Mouse (Mus musculus) large intestine, adult 2 months (tissue): ENCODE results near the gene Rab11b. TPM values are rescaled to one million over a fixed set of nuclear protein-coding genes. Genes with fewer than 3 reads are reported as not detected.

Experiments used
- DNase-seq: peaks from one replicate; pipeline ENCODE4 v3.0.0-alpha.2; 2012; ENCODE audit warnings: low read depth, low spot score
- WGBS: fragments of 180-500 bp; shearing (Covaris S2); methylation state at CpG from one replicate; pipeline ENCODE4 v1.1.7; 2018; 5-methylcytosine and 5-hydroxymethylcytosine counted together
- polyA plus RNA-seq: library from polyadenylated mRNA; depleted of rRNA; stranded (reverse); fragments of >200 nt; gene quantifications from 2 replicates; pipeline ENCODE4 v1.2.3, GENCODE M21; 2012; rRNA removed

Gene Rab11b
- polyA plus RNA-seq, 1 experiment: 268 TPM

DNA sequence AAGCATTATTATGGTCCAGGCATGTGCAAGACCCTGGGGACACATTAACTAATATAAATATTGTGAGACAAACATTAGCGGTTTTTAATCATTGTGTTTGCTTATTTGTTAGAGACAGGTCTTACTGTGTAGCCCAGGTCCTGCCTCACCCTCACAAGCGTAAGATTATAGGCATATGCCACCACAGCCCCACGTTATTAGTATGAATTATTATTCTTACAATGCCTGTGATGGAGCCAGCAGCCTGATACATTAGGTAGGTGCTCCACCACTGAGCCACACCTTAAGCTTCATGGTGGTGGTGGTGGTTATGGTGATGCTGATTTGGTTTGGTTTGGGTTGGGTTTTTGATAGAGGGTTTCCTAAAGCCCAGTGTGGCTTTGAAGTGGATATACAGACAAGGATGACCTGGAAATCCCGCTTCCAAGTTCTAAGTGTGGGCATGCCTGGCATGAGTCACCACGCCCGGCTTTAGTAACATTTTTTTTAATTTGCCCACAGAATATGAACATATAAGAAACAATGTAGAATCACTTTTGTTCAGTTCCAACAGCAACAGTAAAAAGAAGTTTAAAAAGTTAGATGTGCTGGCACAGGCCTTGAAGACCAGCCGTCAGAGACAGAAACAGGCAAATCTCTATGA, 40.5 kb downstream of the Rab11b start:
- no peak for DNase-seq
- 92% methylated on average over 7 of the region's 7 CpGs for WGBS

DNA sequence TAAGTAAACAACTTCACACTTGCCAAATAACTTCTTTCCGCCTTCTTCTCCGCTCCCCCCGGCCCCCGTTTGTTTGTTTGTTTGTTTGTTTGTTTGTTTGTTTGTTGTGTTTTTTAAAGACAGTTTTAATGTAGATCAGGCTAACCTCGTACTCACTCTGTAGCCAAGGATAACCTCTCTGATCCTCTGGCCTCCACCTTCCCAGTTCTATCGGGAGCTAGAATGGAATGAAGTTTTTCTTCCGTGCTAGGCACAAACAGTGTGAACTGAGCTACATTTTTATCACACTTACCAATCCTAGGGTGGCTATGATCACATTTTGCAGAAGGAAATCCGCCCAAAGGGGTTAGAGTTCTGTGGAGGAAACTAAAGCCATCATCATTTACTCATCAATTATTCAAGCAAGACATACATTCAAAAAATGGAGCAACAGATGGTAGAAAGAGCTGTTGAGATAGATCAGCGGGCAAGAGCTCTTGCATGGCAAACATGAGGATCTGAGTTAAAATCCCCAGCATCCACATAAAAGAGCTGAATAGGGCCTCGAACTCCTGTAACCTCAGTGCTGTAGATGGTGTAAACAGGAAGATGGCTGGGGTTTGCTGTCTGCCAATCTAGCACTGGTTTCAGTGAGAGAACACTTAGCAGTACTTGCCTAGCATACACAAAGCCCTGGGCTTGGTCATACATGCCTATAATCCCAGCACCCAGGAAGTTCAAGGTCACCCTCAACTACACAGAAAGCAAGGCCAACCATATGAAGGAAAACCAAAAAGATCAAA, 41.2 kb downstream of the Rab11b start:
- no peak for DNase-seq
- 45% methylated on average over 10 of the region's 10 CpGs for WGBS

DNA sequence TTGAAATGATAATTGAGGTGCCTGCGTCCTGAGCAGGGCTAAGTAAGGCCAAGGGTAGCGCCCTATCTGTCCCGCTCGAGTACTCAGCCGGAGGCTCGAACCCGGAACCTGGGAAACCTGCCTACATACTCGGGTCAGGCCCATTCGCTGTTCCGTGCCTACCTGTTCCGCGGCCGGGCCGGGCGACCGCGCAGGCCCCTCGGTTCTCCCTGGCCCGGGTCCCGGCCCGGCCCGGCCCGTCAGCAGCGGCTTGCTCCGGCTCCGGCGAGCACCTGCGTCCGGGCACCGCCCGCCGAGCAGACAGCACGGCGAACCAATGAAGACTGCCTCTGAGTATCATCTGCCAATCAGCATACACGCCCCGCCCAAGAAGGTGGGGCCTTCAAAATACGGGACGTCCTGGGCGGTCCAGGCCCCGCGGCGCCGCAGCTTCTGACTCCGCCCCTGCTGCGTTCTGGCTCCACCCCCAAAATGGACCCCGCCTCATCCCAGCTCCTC, 41.9 kb downstream of the Rab11b start, which contains the start of gene March2:
Gene March2 (minus strand): TSS at position 287 of the 498 bp plus-strand sequence.
- under 1% methylated on average over 46 of the region's 46 CpGs for WGBS
- peak; percentile 94 for DNase-seq

DNA sequence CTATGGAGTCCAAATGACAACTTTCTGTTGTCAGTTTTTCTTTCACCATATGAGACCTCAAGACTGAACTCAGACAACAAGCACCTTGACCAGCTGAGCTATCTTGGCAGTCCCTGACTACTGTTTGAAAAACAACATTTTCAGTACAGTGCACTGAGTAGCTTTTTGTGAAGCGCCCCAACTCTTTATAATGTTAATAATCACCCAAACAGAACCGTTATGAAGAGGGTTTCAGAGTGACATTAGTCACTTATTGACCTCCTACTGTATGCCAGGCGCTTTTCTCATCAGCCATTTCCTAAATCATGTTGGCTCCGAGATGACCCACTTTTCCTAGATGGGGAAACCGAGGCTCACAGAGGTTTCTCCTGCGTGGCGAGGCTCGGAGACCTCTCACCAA, 42.3 kb downstream of the Rab11b start:
- DNase-seq: no peak
- WGBS: 3% methylated on average over 8 of the region's 8 CpGs

DNA sequence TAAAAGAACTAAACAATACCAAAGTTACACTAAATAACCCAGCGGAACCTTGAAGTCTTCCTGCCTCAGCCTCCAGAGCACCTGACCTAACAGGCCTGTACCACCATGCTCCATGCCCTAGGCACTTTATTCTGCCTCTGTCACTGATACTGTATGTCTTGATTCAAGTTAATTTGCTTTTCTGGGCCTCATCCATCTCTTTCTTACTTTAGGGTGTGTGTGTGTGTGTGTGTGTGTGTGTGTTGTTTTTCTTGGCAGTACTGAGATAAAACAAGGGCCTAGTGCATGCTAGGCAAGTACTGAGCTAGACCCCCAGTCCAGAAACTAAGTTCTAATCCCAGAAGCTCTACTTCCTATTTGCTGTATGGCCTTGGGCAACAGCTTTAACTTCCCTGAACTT, 43.1 kb downstream of the Rab11b start:
- DNase-seq: no peak
- WGBS: 100% methylated on average over 1 of the region's 1 CpGs

DNA sequence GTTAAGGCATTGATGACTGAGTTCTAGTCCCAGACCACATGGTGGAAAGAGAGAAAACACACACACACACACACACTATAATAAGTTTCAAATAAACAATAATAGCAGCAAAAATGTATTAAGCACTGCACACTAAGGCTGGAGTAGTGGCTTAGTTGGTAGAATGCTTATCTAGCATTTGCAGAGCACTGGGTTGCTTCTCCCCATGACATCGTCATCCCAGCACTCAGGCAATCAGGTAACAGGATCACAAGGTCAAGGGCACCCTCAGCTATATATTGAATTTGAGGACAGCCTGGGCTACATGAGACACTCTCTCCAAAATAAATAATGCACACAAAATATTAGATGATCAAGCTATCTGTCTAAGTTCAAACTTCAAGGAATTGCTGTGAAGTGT, 45.6 kb downstream of the Rab11b start:
- WGBS: 96% methylated on average over 1 of the region's 1 CpGs
- DNase-seq: no peak

DNA sequence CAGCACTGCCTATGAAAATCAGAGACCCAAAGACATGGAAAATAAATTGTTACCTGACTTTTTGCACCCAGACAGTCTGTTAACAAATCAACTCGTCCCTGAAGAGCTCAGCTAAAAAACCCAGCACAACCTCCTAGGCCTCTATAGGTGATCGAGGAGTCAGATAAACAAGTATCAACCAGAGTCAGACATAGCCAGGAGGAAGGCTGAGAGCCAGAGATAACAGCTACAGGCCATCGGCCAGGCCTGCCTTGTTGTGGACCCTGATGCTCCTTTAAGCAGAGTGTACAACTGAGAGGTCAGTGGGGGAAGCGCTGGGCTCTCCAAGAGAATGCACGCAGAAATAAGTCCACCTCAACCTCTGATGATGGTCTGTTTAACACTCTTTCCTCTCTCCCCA, 47.1 kb downstream of the Rab11b start:
- WGBS: 77% methylated on average over 5 of the region's 5 CpGs
- no peak for DNase-seq

DNA sequence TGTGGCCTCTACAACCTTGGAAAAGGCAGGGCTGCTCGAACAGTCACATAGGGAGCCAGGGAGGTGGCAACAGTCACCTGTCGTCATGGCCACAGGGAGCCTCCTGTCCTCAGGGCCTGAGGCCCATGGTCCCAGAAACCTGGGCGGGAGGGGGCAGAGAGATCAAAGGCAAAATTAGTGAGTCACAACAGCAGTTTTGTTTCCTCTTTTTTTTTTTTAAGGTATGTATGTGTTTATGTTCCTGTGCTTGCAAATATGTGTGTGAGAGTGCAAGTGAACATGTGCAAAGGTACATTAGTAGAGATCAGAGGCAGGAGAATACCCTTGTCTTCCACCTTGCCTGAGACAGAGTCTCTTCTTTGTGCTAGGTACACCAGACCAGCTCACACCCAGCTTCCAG, 50.5 kb downstream of the Rab11b start:
- no peak for DNase-seq

DNA sequence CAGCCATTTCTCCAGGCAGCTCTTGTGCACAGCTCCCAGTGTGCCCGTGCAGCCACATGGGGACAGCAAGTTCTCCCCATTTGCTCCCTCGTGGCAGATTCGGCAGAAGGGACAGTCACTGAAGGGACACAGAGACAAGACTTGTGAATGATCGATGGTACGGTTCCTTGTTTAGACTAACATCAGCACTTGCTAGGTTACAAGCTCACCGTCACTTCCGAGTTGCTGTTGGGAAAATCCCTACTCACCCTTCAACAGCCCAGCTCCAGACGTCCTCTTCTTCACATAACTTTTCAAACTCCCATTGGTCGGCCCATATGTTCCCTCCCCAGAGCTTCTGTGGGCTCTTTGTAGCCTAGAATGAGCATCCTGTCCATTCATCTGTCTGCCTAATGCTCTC, 57.2 kb downstream of the Rab11b start:
- WGBS: 92% methylated on average over 9 of the region's 9 CpGs
- no peak for DNase-seq

More for the DNA sequence above, 50.5 kb downstream of the Rab11b start:
- 67% methylated on average over 3 of the region's 3 CpGs for WGBS

DNA sequence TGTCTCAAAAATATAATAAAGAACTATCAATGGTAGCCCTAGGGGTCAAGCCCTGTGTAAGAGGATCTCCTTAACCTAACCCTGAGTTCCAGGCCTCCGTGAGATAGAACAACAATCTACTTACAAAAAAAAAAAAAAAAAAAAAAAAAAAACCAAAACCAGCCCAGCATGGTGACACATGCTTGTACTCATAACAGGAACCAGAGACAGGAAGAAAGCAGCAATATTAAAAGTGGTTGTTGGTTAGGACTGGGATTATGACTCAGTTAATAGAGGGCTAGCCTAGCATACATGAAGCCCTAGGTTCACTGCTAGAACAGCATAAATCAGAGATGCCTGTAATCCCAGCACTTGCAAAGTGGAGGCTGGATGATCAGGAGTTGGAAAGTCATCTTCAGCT, 58.2 kb downstream of the Rab11b start:
- WGBS: 81% methylated on average over 1 of the region's 1 CpGs

DNA sequence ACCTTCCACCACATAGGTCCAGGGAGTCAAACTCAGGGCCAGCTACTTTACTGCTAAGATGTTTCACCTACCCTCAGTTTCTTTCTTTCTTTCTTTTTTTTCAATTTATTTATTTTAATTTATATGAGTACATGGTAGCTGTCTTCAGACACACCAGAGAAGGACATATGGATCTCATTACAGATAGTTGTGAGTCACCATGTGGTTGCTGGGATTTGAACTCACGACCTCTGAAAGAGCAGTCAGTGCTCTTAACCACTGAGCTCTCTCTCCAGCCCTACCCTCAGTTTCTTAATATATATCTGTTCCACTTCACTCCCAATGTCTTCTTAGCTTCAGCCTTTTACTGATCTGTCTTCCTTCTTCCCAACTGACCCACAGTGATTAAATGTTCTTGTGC, 64.9 kb downstream of the Rab11b start:
- WGBS: 89% methylated on average over 1 of the region's 1 CpGs
- no peak for DNase-seq

More for the DNA sequence above, 58.2 kb downstream of the Rab11b start:
- DNase-seq: no peak

Other genes starting within 250 kb of the Rab11b start
- gene Adamts10, start 236.3 kb downstream of the Rab11b start, polyA plus RNA-seq: 19.8 and 30.4 TPM in 2 replicates
- gene Myo1f, start 204.8 kb downstream of the Rab11b start, polyA plus RNA-seq: 5.6 and 7.8 TPM in 2 replicates
- 31.2 and 31.4 TPM in 2 replicates for gene Zfp414, start 131.4 kb downstream of the Rab11b start, polyA plus RNA-seq
- gene Pram1, start 122.5 kb downstream of the Rab11b start, polyA plus RNA-seq: 1.5 and 1.7 TPM in 2 replicates
- gene Hnrnpm, start 73.7 kb downstream of the Rab11b start, polyA plus RNA-seq: 49.2 and 52.1 TPM in 2 replicates
- gene March2, start 41.9 kb downstream of the Rab11b start, polyA plus RNA-seq: 53.8 and 55.5 TPM in 2 replicates
- 21.9 and 75.2 TPM in 2 replicates for gene Angptl4, start 21.3 kb upstream of the Rab11b start, polyA plus RNA-seq
- gene Kank3, start 50.0 kb upstream of the Rab11b start, polyA plus RNA-seq: 19.7 and 22.0 TPM in 2 replicates
- gene Rps28, start 64.0 kb upstream of the Rab11b start, polyA plus RNA-seq: 844 and 888 TPM in 2 replicates
- gene Ndufa7, start 64.0 kb upstream of the Rab11b start, polyA plus RNA-seq: 365 and 370 TPM in 2 replicates
- gene Cd320, start 82.6 kb upstream of the Rab11b start, polyA plus RNA-seq: 22.0 and 27.3 TPM in 2 replicates
- gene Gm7029, start 113.3 kb upstream of the Rab11b start, polyA plus RNA-seq: not detected in 2 replicates
- 17.1 and 17.6 TPM in 2 replicates for gene Kifc1, start 130.1 kb upstream of the Rab11b start, polyA plus RNA-seq
- gene Platr17, start 144.6 kb upstream of the Rab11b start, polyA plus RNA-seq: 0.67 TPM in 1 of 2 replicates, not detected in the other
- gene Daxx, start 148.9 kb upstream of the Rab11b start, polyA plus RNA-seq: 34.1 and 41.0 TPM in 2 replicates
- 203 and 264 TPM in 2 replicates for gene Tapbp, start 155.4 kb upstream of the Rab11b start, polyA plus RNA-seq
- gene Zbtb22, start 155.4 kb upstream of the Rab11b start, polyA plus RNA-seq: 37.1 and 49.3 TPM in 2 replicates
- gene Rgl2, start 169.0 kb upstream of the Rab11b start, polyA plus RNA-seq: 46.1 and 63.1 TPM in 2 replicates
- gene Pfdn6, start 179.8 kb upstream of the Rab11b start, polyA plus RNA-seq: 28.6 and 35.4 TPM in 2 replicates
- 19.1 and 23.6 TPM in 2 replicates for gene Wdr46, start 180.1 kb upstream of the Rab11b start, polyA plus RNA-seq
- 15.6 and 19.8 TPM in 2 replicates for gene B3galt4, start 191.0 kb upstream of the Rab11b start, polyA plus RNA-seq
- gene Vps52, start 195.3 kb upstream of the Rab11b start, polyA plus RNA-seq: 44.6 and 59.1 TPM in 2 replicates
- 617 and 700 TPM in 2 replicates for gene Rps18, start 195.5 kb upstream of the Rab11b start, polyA plus RNA-seq
- 5,020 and 5,402 TPM in 2 replicates for gene H2-K1, start 239.8 kb upstream of the Rab11b start, polyA plus RNA-seq